Mouse (Mus musculus) hindbrain, embryonic 12.5 days (tissue): ENCODE measurements around the gene Nlrp9b. TPM values are rescaled to one million over a fixed set of nuclear protein-coding genes. Genes with fewer than 3 reads are reported as not detected.
"Not testable (repeated sequence)": the region's sequence is repeated elsewhere in the genome, so short reads cannot be mapped to it uniquely, and the experiment has no call there.

Experiments
- ATAC-seq: fragments of 200-750 bp; cut with Nextera tagmentation; 2 replicates; pipeline ENCODE4 v1.8.0; 2017; ENCODE audit warnings: moderate TSS enrichment; ENCODE audit not compliant: low FRiP score
- H3K27ac ChIP-seq: fragments of 300-500 bp; sonication (generic); 2 replicates; pipeline ENCODE4 v1.5.1; 2016; ENCODE audit warnings: mild to moderate bottlenecking
- H3K27me3 ChIP-seq: fragments of 300-500 bp; sonication (generic); 2 replicates; pipeline ENCODE4 v1.6.1; 2016; ENCODE audit warnings: mild to moderate bottlenecking
- H3K36me3 ChIP-seq: fragments of 300-500 bp; sonication (generic); 2 replicates; pipeline ENCODE4 v1.6.1; 2016; ENCODE audit warnings: mild to moderate bottlenecking
- H3K4me1 ChIP-seq: fragments of 300-500 bp; sonication (generic); 2 replicates; pipeline ENCODE4 v1.6.1; 2016
- H3K4me2 ChIP-seq: fragments of 300-500 bp; sonication (generic); replicated peaks from 2 replicates; pipeline ENCODE4 v1.6.1; 2016; ENCODE audit warnings: mild to moderate bottlenecking
- H3K4me3 ChIP-seq: fragments of 300-500 bp; sonication (generic); 2 replicates; pipeline ENCODE4 v1.5.1; 2016; ENCODE audit warnings: mild to moderate bottlenecking
- H3K9ac ChIP-seq: fragments of 300-500 bp; sonication (generic); 2 replicates; pipeline ENCODE4 v1.6.1; 2016; ENCODE audit warnings: mild to moderate bottlenecking, moderate library complexity
- H3K9me3 ChIP-seq: fragments of 300-500 bp; sonication (generic); replicated peaks from 2 replicates; pipeline ENCODE4 v1.6.1; 2016; ENCODE audit warnings: mild to moderate bottlenecking
- WGBS: fragments of 180-500 bp; shearing (Covaris S2); methylation state at CpG from one replicate; pipeline ENCODE4 v1.1.7; 2016; 5-methylcytosine and 5-hydroxymethylcytosine counted together
- polyA plus RNA-seq: library from polyadenylated mRNA; unstranded; fragments of >200 nt; fragmentation: Nextera tagmentation; extraction: Ambion mirVana; gene quantifications from 2 replicates; pipeline ENCODE4 v1.2.1, GENCODE M21; 2016

Gene Nlrp9b
- not detected in 2 replicates for polyA plus RNA-seq

GRCm38 (mm10) chr7:19991165-19991564, at the start of gene Nlrp9b:
TSS of gene Nlrp9b (plus strand) at chr7:19991465.
- H3K9ac ChIP-seq, H3K27me3 ChIP-seq, ATAC-seq, H3K4me1 ChIP-seq, H3K27ac ChIP-seq, H3K36me3 ChIP-seq, H3K4me2 ChIP-seq, H3K4me3 ChIP-seq: not testable (repeated sequence)
- WGBS = 78% methylated on average over 7 of the region's 8 CpGs
- H3K9me3 ChIP-seq = peaks cover 25% of the 10 kb centered on the region

- WGBS = 92% methylated on average over 8 of the region's 8 CpGs
- H3K36me3 ChIP-seq = no peaks in the 10 kb centered on the region
- no peak overlapping the region for H3K4me3 ChIP-seq
- H3K9me3 ChIP-seq = no peaks in the 10 kb centered on the region
- no peak for ATAC-seq
- H3K4me2 ChIP-seq = no peak overlapping the region
- no peaks in the 10 kb centered on the region for H3K27me3 ChIP-seq
- H3K9ac ChIP-seq = no peak overlapping the region
- no peaks in the 10 kb centered on the region for H3K4me1 ChIP-seq
- no peak overlapping the region for H3K27ac ChIP-seq
These were observed 46.6 kb upstream of the Nlrp9b start for GRCm38 (mm10) chr7:19944709-19945108.

- H3K27me3 ChIP-seq = no peaks in the 10 kb centered on the region
- H3K4me1 ChIP-seq = no peaks in the 10 kb centered on the region
- no peaks in the 10 kb centered on the region for H3K9me3 ChIP-seq
- WGBS = 89% methylated on average over 5 of the region's 5 CpGs
- no peaks in the 10 kb centered on the region for H3K36me3 ChIP-seq
- no peak overlapping the region for H3K4me2 ChIP-seq
- H3K9ac ChIP-seq = no peak overlapping the region
- ATAC-seq = no peak
- H3K4me3 ChIP-seq = no peak overlapping the region
- H3K27ac ChIP-seq = no peak overlapping the region
These were observed 46.1 kb upstream of the Nlrp9b start for GRCm38 (mm10) chr7:19945201-19945600.

GRCm38 (mm10) chr7:19945821-19946515, 45.3 kb upstream of the Nlrp9b start:
- 87% methylated on average over 13 of the region's 13 CpGs for WGBS
- Histone ChIP-seq H3K9ac (no peak overlapping the region), H3K4me1 (no peaks in the 10 kb centered on the region), H3K27me3 (no peaks in the 10 kb centered on the region), H3K4me3 (no peak overlapping the region), H3K36me3 (no peaks in the 10 kb centered on the region), H3K4me2 (no peak overlapping the region), H3K27ac (no peak overlapping the region), H3K9me3 (no peaks in the 10 kb centered on the region)
- ATAC-seq = no peak

- no peak overlapping the region for H3K27ac ChIP-seq
- no peak overlapping the region for H3K9ac ChIP-seq
- no peaks in the 10 kb centered on the region for H3K4me1 ChIP-seq
- H3K4me2 ChIP-seq = no peak overlapping the region
- no peak overlapping the region for H3K4me3 ChIP-seq
- no peaks in the 10 kb centered on the region for H3K36me3 ChIP-seq
- WGBS = 74% methylated on average over 12 of the region's 12 CpGs
- no peaks in the 10 kb centered on the region for H3K27me3 ChIP-seq
- ATAC-seq = no peak
- no peaks in the 10 kb centered on the region for H3K9me3 ChIP-seq
These were observed 42.3 kb upstream of the Nlrp9b start for GRCm38 (mm10) chr7:19948956-19949355.

GRCm38 (mm10) chr7:19949996-19950395, 41.3 kb upstream of the Nlrp9b start:
- H3K4me3 ChIP-seq = no peak overlapping the region
- 71% methylated on average over 10 of the region's 10 CpGs for WGBS
- ATAC-seq = no peak

GRCm38 (mm10) chr7:19950589-19950988, 40.7 kb upstream of the Nlrp9b start, which contains the start of gene Igsf23:
TSS of gene Igsf23 (minus strand) at chr7:19950756.
- Histone ChIP-seq H3K27me3 (no peaks in the 10 kb centered on the region), H3K4me3 (no peak within 1 kb of the TSS), H3K4me1 (no peaks in the 10 kb centered on the region), H3K9ac (no peak within 1 kb of the TSS), H3K27ac (no peak within 1 kb of the TSS), H3K36me3 (no peaks in the 10 kb centered on the region), H3K4me2 (no peak within 1 kb of the TSS), H3K9me3 (no peaks in the 10 kb centered on the region)
- ATAC-seq = 0 out of 2 replicates have a peak, but pooled peaks have one; percentile 23
- 57% methylated on average over 9 of the region's 9 CpGs for WGBS

More at GRCm38 (mm10) chr7:19949996-19950395, 41.3 kb upstream of the Nlrp9b start:
- no peaks in the 10 kb centered on the region for H3K27me3 ChIP-seq
- no peaks in the 10 kb centered on the region for H3K4me1 ChIP-seq
- H3K9me3 ChIP-seq = no peaks in the 10 kb centered on the region
- H3K9ac ChIP-seq = no peak overlapping the region
- no peaks in the 10 kb centered on the region for H3K36me3 ChIP-seq
- H3K4me2 ChIP-seq = no peak overlapping the region
- H3K27ac ChIP-seq = no peak overlapping the region

- Histone ChIP-seq H3K27me3 (no peaks in the 10 kb centered on the region), H3K27ac (no peak overlapping the region), H3K36me3 (no peaks in the 10 kb centered on the region), H3K9me3 (no peaks in the 10 kb centered on the region), H3K4me1 (no peaks in the 10 kb centered on the region), H3K4me2 (no peak overlapping the region), H3K4me3 (no peak overlapping the region), H3K9ac (no peak overlapping the region)
- WGBS = 53% methylated on average over 10 of the region's 10 CpGs
- no peak for ATAC-seq
These were observed 38.8 kb upstream of the Nlrp9b start for GRCm38 (mm10) chr7:19952320-19952986.

GRCm38 (mm10) chr7:19953054-19953453, 38.2 kb upstream of the Nlrp9b start:
- Histone ChIP-seq H3K9me3 (no peaks in the 10 kb centered on the region), H3K9ac (no peak overlapping the region), H3K4me2 (no peak overlapping the region), H3K4me1 (no peaks in the 10 kb centered on the region), H3K4me3 (no peak overlapping the region), H3K27ac (no peak overlapping the region), H3K27me3 (no peaks in the 10 kb centered on the region), H3K36me3 (no peaks in the 10 kb centered on the region)
- WGBS = 50% methylated on average over 9 of the region's 9 CpGs
- no peak for ATAC-seq

- H3K4me2 ChIP-seq = no peak overlapping the region
- H3K9ac ChIP-seq = no peak overlapping the region
- H3K4me3 ChIP-seq = no peak overlapping the region
- H3K36me3 ChIP-seq = no peaks in the 10 kb centered on the region
- 0 out of 2 replicates have a peak, but pooled peaks cover 2% of the 10 kb centered on the region for H3K9me3 ChIP-seq
- ATAC-seq = no peak
- H3K27me3 ChIP-seq = no peaks in the 10 kb centered on the region
- no peaks in the 10 kb centered on the region for H3K4me1 ChIP-seq
- WGBS = 83% methylated on average over 4 of the region's 4 CpGs
- H3K27ac ChIP-seq = no peak overlapping the region
These were observed 35.4 kb upstream of the Nlrp9b start for GRCm38 (mm10) chr7:19955861-19956260.

GRCm38 (mm10) chr7:19956341-19956781, 34.9 kb upstream of the Nlrp9b start:
- no peak; the same call in 1 of the 2 replicates for ATAC-seq
- Histone ChIP-seq H3K27me3 (no peaks in the 10 kb centered on the region), H3K4me2 (no peak overlapping the region), H3K36me3 (no peaks in the 10 kb centered on the region), H3K9me3 (0 out of 2 replicates have a peak, but pooled peaks cover 4% of the 10 kb centered on the region), H3K4me1 (no peaks in the 10 kb centered on the region), H3K9ac (peak overlapping the region; percentile 13; the same call in 1 of the 2 replicates), H3K4me3 (no peak overlapping the region), H3K27ac (no peak overlapping the region)
- whole genome bisulfite sequencing = 4% methylated on average over 7 of the region's 7 CpGs

GRCm38 (mm10) chr7:19962423-19962822, 28.8 kb upstream of the Nlrp9b start:
- WGBS = 78% methylated on average over 1 of the region's 1 CpGs

More at GRCm38 (mm10) chr7:19962423-19962822, 28.8 kb upstream of the Nlrp9b start:
- Histone ChIP-seq H3K4me2 (no peak overlapping the region), H3K4me1 (no peaks in the 10 kb centered on the region), H3K4me3 (no peak overlapping the region), H3K27me3 (no peaks in the 10 kb centered on the region), H3K27ac (no peak overlapping the region), H3K9me3 (peaks cover 4% of the 10 kb centered on the region; the same call in 1 of the 2 replicates), H3K36me3 (no peaks in the 10 kb centered on the region), H3K9ac (no peak overlapping the region)
- no peak for ATAC-seq
